Mouse (Mus musculus): Measurements from ENCODE around the gene Clec4e. TPM values are rescaled to one million over a fixed set of nuclear protein-coding genes. Genes with fewer than 3 reads are reported as not detected.

Clec4e gene
- polyA plus RNA-seq, 2 experiments = 0.52 to 0.85 TPM

- peaks cover 36 to 40% of the 10 kb centered on the region in 2 experiments for H3K4me1 ChIP-seq (replicated peaks; ENCODE audit: control insufficient read depth in 2 of 2, insufficient read depth in 2 of 2, low read length in 1 of 2)
- 82% methylated on average over 1 of the region's 1 CpGs for WGBS (ENCODE audit: insufficient replicate concordance)
- peak overlapping the region in 1 of 2 experiments; percentile 15; a peak in 1 of 4 replicates for H3K4me3 ChIP-seq (ENCODE audit: insufficient read depth in 1 of 2, low read depth in 2 of 2, low read length in 2 of 2)
- no peaks in the 10 kb centered on the region for H3K27me3 ChIP-seq (ENCODE audit: control insufficient read depth, insufficient read depth, low read length)
- TF ChIP-seq CTCF (IDR thresholded peaks at IDR 0.05; ENCODE audit: low read depth) (no peak), EP300 (IDR thresholded peaks at IDR 0.05; ENCODE audit: low read depth) (peak; percentile 92)
- no peaks in the 10 kb centered on the region for H3K36me3 ChIP-seq (replicated peaks; ENCODE audit: control insufficient read depth, insufficient read depth, low read depth)
- no peaks in the 10 kb centered on the region for H3K9me3 ChIP-seq (ENCODE audit: control insufficient read depth, low read length)
- ATAC-seq (ENCODE audit: insufficient read depth) (peak; percentile 98), DNase-seq (ENCODE audit: low read depth in 3 of 3, low spot score in 3 of 3) (peak; percentile 82 to 89 (median 84))
- H3K27ac ChIP-seq = peak overlapping the region; percentile 99
- peak overlapping the region; percentile 69 for H3K9ac ChIP-seq (replicated peaks)
- H3K4me2 ChIP-seq (ENCODE audit: low read depth) = peak overlapping the region; percentile 59
These were observed 3.2 kb upstream of the Clec4e start for GRCm38 (mm10) chr6:123292751-123293400.

- DNase-seq (ENCODE audit: low read depth in 3 of 3, low spot score in 3 of 3) = no peak
- Histone ChIP-seq H3K9ac (replicated peaks) (peak overlapping the region; percentile 23; the same call in 1 of the 2 replicates), H3K27me3 (ENCODE audit: control insufficient read depth, insufficient read depth, low read length) (no peaks in the 10 kb centered on the region), H3K4me3 (ENCODE audit: insufficient read depth in 1 of 2, low read depth in 2 of 2, low read length in 2 of 2) (no peak overlapping the region), H3K9me3 (ENCODE audit: control insufficient read depth, low read length) (no peaks in the 10 kb centered on the region), H3K27ac (no peak overlapping the region), H3K36me3 (replicated peaks; ENCODE audit: control insufficient read depth, insufficient read depth, low read depth) (no peaks in the 10 kb centered on the region), H3K4me1 (replicated peaks; ENCODE audit: control insufficient read depth in 2 of 2, insufficient read depth in 2 of 2, low read length in 1 of 2) (peaks cover 21 to 30% of the 10 kb centered on the region in 2 experiments), H3K4me2 (ENCODE audit: low read depth) (peak overlapping the region; percentile 32; the same call in 1 of the 2 replicates)
- no peak for ATAC-seq (ENCODE audit: insufficient read depth)
- TF ChIP-seq CTCF (IDR thresholded peaks at IDR 0.05; ENCODE audit: low read depth) (no peak), EP300 (IDR thresholded peaks at IDR 0.05; ENCODE audit: low read depth) (peak; percentile 44; the same call in 1 of the 2 replicates)
- 26% methylated on average over 10 of the region's 10 CpGs for WGBS (ENCODE audit: insufficient replicate concordance)
These were observed 739 bp downstream of the Clec4e start for GRCm38 (mm10) chr6:123288931-123289330.

DNA sequence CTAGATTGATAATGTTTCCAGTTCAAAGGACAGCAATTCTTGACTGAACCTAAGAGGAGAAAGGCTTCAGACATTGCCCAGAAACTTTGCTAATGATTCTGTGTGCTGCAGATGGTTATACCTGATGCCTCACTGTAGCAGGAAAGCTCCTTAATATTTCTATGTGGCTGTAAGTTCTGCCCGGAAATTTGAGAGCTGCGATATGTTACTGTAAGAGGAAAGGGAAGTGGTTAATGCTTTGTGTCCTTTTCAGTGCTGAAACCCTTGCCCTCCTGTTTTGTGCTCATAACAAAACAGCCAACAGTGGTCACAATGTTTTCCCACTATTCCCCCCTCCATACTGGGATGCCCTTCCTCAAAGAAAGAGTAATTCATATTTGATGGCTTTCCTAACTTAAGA lies 3.4 kb downstream of the Clec4e start:
- no peak overlapping the region for H3K9ac ChIP-seq (replicated peaks)
- H3K27ac ChIP-seq = no peak overlapping the region
- no peaks in the 10 kb centered on the region for H3K36me3 ChIP-seq (replicated peaks; ENCODE audit: control insufficient read depth, insufficient read depth, low read depth)
- H3K4me2 ChIP-seq (ENCODE audit: low read depth) = no peak overlapping the region
- ATAC-seq (ENCODE audit: insufficient read depth) (no peak), DNase-seq (ENCODE audit: low read depth in 3 of 3, low spot score in 3 of 3) (no peak)
- no peak overlapping the region for H3K4me3 ChIP-seq (ENCODE audit: insufficient read depth in 1 of 2, low read depth in 2 of 2, low read length in 2 of 2)
- H3K9me3 ChIP-seq (ENCODE audit: control insufficient read depth, low read length) = no peaks in the 10 kb centered on the region
- 18% methylated on average over 2 of the region's 2 CpGs for WGBS (ENCODE audit: insufficient replicate concordance)
- no peaks in the 10 kb centered on the region for H3K27me3 ChIP-seq (ENCODE audit: control insufficient read depth, insufficient read depth, low read length)
- TF ChIP-seq CTCF (IDR thresholded peaks at IDR 0.05; ENCODE audit: low read depth) (no peak), EP300 (IDR thresholded peaks at IDR 0.05; ENCODE audit: low read depth) (no peak)
- peaks cover 9 to 15% of the 10 kb centered on the region in 2 experiments for H3K4me1 ChIP-seq (replicated peaks; ENCODE audit: control insufficient read depth in 2 of 2, insufficient read depth in 2 of 2, low read length in 1 of 2)

DNA sequence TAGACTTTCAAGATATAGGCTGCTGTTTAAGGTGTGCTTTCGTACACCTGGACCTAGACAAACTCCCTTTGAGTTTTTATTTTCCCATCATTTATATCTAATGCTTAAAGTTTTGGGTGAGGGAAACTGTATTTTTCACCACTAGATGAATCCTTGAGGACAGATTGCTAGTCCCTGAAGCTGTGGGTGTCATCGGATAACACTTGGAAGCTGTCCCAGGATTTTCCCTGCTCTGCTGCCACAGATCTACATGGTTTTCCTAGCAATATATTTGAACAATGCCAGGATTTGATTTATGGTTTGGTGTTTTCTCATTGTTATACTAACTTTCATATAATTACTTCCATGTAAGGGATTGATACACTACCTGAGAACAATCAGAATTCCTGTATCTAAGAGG lies 10.2 kb downstream of the Clec4e start:
- Histone ChIP-seq H3K27ac (no peak overlapping the region), H3K9ac (replicated peaks) (no peak overlapping the region), H3K4me3 (ENCODE audit: insufficient read depth in 1 of 2, low read depth in 2 of 2, low read length in 2 of 2) (no peak overlapping the region), H3K27me3 (ENCODE audit: control insufficient read depth, insufficient read depth, low read length) (no peaks in the 10 kb centered on the region), H3K36me3 (replicated peaks; ENCODE audit: control insufficient read depth, insufficient read depth, low read depth) (no peaks in the 10 kb centered on the region), H3K9me3 (ENCODE audit: control insufficient read depth, low read length) (no peaks in the 10 kb centered on the region), H3K4me2 (ENCODE audit: low read depth) (no peak overlapping the region), H3K4me1 (replicated peaks; ENCODE audit: control insufficient read depth in 2 of 2, insufficient read depth in 2 of 2, low read length in 1 of 2) (no peaks in the 10 kb centered on the region)
- ATAC-seq (ENCODE audit: insufficient read depth) (no peak), DNase-seq (ENCODE audit: low read depth in 3 of 3, low spot score in 3 of 3) (no peak)
- TF ChIP-seq CTCF (IDR thresholded peaks at IDR 0.05; ENCODE audit: low read depth) (no peak), EP300 (IDR thresholded peaks at IDR 0.05; ENCODE audit: low read depth) (no peak)
- 81% methylated on average over 2 of the region's 2 CpGs for WGBS (ENCODE audit: insufficient replicate concordance)

GRCm38 (mm10) chr6:123266945-123267344 lies 22.7 kb downstream of the Clec4e start:
- peak; percentile 22; the same call in 1 of the 2 replicates for ATAC-seq (ENCODE audit: insufficient read depth)
- no peak overlapping the region for H3K4me2 ChIP-seq (ENCODE audit: low read depth)
- H3K9me3 ChIP-seq (ENCODE audit: control insufficient read depth, low read length) = no peaks in the 10 kb centered on the region
- no peak overlapping the region for H3K9ac ChIP-seq (replicated peaks)
- 12% methylated on average over 5 of the region's 5 CpGs for WGBS (ENCODE audit: insufficient replicate concordance)
- peaks cover 3 to 16% of the 10 kb centered on the region in 2 experiments; a peak in 3 of 4 replicates for H3K4me1 ChIP-seq (replicated peaks; ENCODE audit: control insufficient read depth in 2 of 2, insufficient read depth in 2 of 2, low read length in 1 of 2)
- DNase-seq (ENCODE audit: low read depth in 3 of 3, low spot score in 3 of 3) = no peak
- H3K27me3 ChIP-seq (ENCODE audit: control insufficient read depth, insufficient read depth, low read length) = no peaks in the 10 kb centered on the region
- no peaks in the 10 kb centered on the region for H3K36me3 ChIP-seq (replicated peaks; ENCODE audit: control insufficient read depth, insufficient read depth, low read depth)
- no peak overlapping the region for H3K27ac ChIP-seq
- H3K4me3 ChIP-seq (ENCODE audit: insufficient read depth in 1 of 2, low read depth in 2 of 2, low read length in 2 of 2) = no peak overlapping the region
- TF ChIP-seq CTCF (IDR thresholded peaks at IDR 0.05; ENCODE audit: low read depth) (no peak), EP300 (IDR thresholded peaks at IDR 0.05; ENCODE audit: low read depth) (no peak)

Measured in liver, embryonic 14.5 days (tissue).